Mouse (Mus musculus) small intestine, adult 2 months (tissue): Measurements from ENCODE around the gene Sowahb. TPM values are rescaled to one million over a fixed set of nuclear protein-coding genes. Genes with fewer than 3 reads are reported as not detected.
"Not testable (repeated sequence)": the region's sequence is repeated elsewhere in the genome, so short reads cannot be mapped to it uniquely, and the experiment has no call there.

Source experiments
- H3K27ac ChIP-seq: fragments of 200-500 bp; 2 replicates; pipeline ENCODE4 v1.5.1; 2012; ENCODE audit warnings: low read depth, low read length, control low read depth, inconsistent platforms; ENCODE audit not compliant: insufficient read depth
- H3K27me3 ChIP-seq: fragments of 200-500 bp; 2 replicates; pipeline ENCODE4 v1.6.1; 2012; ENCODE audit warnings: mild to moderate bottlenecking, moderate library complexity, low read length, inconsistent platforms; ENCODE audit not compliant: control insufficient read depth, insufficient read depth
- H3K36me3 ChIP-seq: fragments of 200-500 bp; 2 replicates; pipeline ENCODE4 v1.6.1; 2012; ENCODE audit warnings: mild to moderate bottlenecking, low read length, control low read depth, inconsistent platforms; ENCODE audit not compliant: control insufficient read depth, insufficient read depth
- H3K4me1 ChIP-seq: fragments of 200-500 bp; 2 replicates; pipeline ENCODE4 v1.6.1; 2012; ENCODE audit warnings: low read length, inconsistent platforms, mixed read lengths; ENCODE audit not compliant: control insufficient read depth, insufficient read depth, insufficient read length
- H3K4me3 ChIP-seq: fragments of 200-500 bp; 2 replicates; pipeline ENCODE4 v1.5.1; 2012; ENCODE audit warnings: low read depth, mild to moderate bottlenecking, control low read depth, inconsistent platforms, low read length, moderate library complexity
- CTCF ChIP-seq: fragments of 200-500 bp; IDR thresholded peaks from 2 replicates; pipeline ENCODE4 v1.5.1; 2012; ENCODE audit warnings: low read depth, mild to moderate bottlenecking, control low read depth, inconsistent platforms, low read length, moderate library complexity, mixed read lengths; ENCODE audit not compliant: insufficient replicate concordance, insufficient read length; ENCODE audit errors: extremely low read depth
- POLR2A ChIP-seq: fragments of 200-500 bp; IDR thresholded peaks from 2 replicates; pipeline ENCODE4 v1.6.1; 2012; ENCODE audit warnings: low read depth, mild to moderate bottlenecking, control low read depth, inconsistent platforms, low read length, moderate library complexity
- WGBS: fragments of 180-500 bp; shearing (Covaris S2); methylation state at CpG from one replicate; pipeline ENCODE4 v1.1.7; 2018; 5-methylcytosine and 5-hydroxymethylcytosine counted together
- polyA plus RNA-seq: library from polyadenylated mRNA; depleted of rRNA; stranded (reverse); fragments of >200 nt; gene quantifications from 2 replicates; pipeline ENCODE4 v1.2.3, GENCODE M21; 2012

Sowahb gene
- polyA plus RNA-seq, 1 experiment: 33.6 TPM

DNA sequence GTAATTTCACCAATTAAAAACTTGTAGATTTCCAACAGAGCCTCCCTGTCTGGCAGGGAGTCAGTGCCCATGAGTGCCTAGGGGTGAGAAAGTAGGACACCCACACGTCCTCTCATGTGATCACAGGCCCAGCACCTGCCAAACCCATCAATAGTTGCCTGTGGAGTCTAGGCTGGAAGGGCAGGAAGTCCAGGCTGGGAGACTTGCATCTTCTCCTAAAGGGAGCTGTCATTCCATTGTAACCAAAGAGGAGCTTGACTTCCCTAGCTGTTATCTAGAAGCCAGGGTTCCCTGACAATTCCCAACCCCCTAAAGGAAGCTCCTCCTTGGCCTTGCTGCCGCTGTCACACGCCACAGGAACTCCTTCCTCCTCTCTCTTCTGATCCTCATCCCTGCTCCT is 14.0 kb downstream of the Sowahb start:
- peak overlapping the region; percentile 30; the same call in 1 of the 2 replicates for H3K27ac ChIP-seq
- peaks cover 13% of the 10 kb centered on the region; the same call in 1 of the 2 replicates for H3K4me1 ChIP-seq
- 74% methylated on average over 3 of the region's 3 CpGs for WGBS
- no peaks in the 10 kb centered on the region for H3K27me3 ChIP-seq
- H3K4me3 ChIP-seq: no peak overlapping the region
- TF ChIP-seq CTCF: no peak
- TF ChIP-seq POLR2A: no peak
- H3K36me3 ChIP-seq: no peaks in the 10 kb centered on the region

DNA sequence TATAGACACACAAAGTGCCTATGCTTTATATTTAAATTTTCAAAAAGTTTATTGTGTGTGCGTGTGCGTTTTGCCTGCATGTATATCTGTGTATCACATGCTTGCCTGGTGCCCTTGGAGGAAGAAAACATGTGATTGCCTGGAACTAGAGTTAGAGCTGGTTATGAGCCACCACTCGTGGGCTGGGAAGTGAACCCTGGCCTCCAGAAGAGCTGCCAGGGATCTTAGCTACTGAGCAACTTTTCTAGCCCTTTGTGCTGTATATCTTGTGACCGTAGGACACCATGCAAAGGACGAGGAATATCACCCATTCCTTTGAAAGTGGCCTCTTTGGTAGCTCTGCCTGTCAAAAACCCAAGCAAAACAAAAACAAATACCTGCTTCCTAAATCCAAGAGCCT is 14.4 kb downstream of the Sowahb start:
- TF ChIP-seq CTCF: no peak
- no peak for TF ChIP-seq POLR2A
- Histone ChIP-seq H3K27ac (peak overlapping the region; percentile 30; the same call in 1 of the 2 replicates), H3K27me3 (no peaks in the 10 kb centered on the region), H3K4me1 (peaks cover 15% of the 10 kb centered on the region; the same call in 1 of the 2 replicates), H3K4me3 (no peak overlapping the region), H3K36me3 (no peaks in the 10 kb centered on the region)
- WGBS: 68% methylated on average over 5 of the region's 5 CpGs

DNA sequence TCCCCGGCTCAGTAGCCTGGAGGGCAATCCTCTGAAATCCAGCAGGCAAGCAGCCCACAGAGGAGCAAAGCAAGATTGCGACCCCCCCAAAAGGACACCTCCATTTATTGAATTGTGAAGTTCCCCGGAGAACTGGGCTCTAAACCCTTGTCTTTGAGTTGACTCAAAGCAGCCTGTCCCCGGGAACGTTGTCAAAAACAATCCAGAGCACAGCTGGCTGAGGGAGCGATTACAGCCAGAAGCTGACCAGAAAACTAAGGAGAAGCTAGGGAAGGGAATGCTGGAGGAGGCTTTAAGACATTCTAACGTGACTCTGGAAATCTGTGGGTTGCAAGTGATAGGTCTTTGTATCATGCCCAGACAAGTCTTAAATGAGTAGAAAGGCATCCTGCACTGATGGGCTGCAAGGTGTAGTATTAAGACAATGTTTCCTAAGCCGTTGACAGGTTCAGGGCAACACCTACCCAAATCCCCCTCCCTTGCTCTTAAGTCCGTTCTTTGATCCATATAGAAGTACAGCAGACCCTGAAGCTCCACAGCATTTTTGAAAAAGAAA is 17.6 kb downstream of the Sowahb start:
- Histone ChIP-seq H3K4me1 (peaks cover 24% of the 10 kb centered on the region), H3K27ac (peak overlapping the region; percentile 14; the same call in 1 of the 2 replicates), H3K4me3 (no peak overlapping the region), H3K27me3 (no peaks in the 10 kb centered on the region), H3K36me3 (no peaks in the 10 kb centered on the region)
- TF ChIP-seq CTCF: no peak
- TF ChIP-seq POLR2A: no peak
- WGBS: 49% methylated on average over 9 of the region's 9 CpGs

DNA sequence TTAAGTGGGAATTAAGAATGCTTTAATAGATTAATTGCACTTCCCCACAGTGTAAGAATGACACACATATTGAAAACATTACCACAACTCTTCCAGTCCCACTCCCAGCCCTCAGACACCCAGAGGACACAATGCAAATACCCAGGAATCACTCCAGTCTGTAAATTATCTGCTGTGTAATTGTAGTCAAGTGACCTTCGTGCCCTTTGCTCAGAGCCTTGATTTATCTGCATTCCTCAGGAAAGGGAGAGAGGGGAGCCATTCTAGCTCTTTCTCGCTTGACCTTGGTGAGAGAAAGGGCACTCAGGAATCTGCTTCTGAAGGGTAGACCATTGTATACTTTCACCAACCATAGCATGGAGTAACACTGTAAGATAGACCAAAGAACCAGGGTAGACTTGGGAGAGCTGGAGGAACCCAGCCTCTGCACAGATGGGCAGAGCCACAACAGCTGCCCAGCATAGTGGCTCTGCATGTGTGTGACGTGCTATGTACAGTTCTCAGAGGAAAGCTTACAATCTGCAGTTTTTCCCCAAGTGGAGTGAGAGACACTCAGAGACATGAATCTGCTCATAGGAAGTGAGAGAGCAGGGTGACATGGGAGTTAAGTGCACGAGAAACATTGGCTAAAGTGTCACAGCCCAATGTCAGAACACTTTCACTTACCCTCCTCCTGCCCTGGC is 18.2 kb downstream of the Sowahb start:
- no peak for TF ChIP-seq POLR2A
- no peak for TF ChIP-seq CTCF
- WGBS: 27% methylated on average over 4 of the region's 4 CpGs
- Histone ChIP-seq H3K27me3 (no peaks in the 10 kb centered on the region), H3K36me3 (no peaks in the 10 kb centered on the region), H3K4me3 (no peak overlapping the region), H3K27ac (peak overlapping the region; percentile 14; the same call in 1 of the 2 replicates), H3K4me1 (peaks cover 24% of the 10 kb centered on the region)

DNA sequence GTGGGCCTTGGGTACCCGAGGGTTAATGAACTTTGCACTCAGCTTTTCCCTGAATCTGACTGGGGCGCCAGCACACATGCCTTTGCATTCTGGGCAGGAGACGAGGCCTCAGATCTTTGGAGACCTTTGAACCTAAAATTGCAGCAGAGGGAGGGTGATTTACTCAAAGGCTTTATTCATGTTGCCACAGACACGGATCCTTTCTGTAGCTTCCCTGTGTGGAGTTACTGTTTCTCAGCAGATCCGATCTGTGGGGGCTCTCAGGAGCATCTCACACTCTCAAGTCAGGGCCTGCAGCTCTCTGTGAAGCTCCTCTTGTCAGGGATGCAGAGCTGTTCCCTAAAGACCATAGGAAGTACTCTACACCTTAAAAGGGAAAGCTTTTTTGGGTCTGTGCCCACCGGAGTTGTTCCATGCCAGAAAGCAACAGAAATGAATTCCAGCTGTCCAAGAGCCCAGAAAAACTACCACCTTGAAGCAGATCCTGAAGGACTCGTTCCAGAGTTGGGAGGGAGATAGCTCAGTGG is 20.0 kb downstream of the Sowahb start:
- H3K36me3 ChIP-seq: no peaks in the 10 kb centered on the region
- H3K4me1 ChIP-seq: peaks cover 34% of the 10 kb centered on the region
- WGBS: 11% methylated on average over 7 of the region's 7 CpGs
- TF ChIP-seq POLR2A: no peak
- no peak for TF ChIP-seq CTCF
- H3K4me3 ChIP-seq: no peak overlapping the region
- peak overlapping the region; percentile 82 for H3K27ac ChIP-seq
- no peaks in the 10 kb centered on the region for H3K27me3 ChIP-seq

DNA sequence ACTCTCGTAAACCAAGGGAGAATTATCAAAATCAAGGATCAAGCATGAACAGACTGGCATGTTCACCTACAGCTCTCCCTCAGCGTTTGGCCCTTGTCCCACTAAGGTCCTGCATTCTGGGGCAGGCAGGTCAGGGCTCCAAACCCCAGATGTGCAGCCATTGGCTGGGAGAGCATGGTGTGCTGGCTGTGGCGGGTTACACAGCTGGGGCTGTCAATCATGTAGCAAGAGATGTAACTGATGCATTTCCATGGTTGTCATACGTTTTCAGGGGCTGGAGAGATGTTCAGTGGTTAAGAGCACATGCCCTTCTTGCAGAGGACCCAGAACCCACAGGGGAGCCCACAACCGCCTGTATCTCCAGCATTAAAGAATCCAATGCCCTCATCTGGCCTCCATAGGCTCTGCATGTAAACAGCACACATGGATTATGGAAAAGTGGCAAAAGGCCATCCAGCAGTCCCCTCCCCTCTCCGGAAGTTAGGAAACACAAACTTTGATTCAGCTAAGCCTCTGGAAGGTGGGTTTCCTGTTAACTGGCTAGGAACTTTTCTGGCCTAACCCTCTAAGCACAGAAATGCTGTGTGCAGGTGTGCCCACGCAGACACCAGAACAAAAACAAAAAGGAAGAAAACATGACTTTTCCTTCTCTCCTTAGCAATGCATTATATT is 22.6 kb downstream of the Sowahb start:
- no peak for TF ChIP-seq POLR2A
- TF ChIP-seq CTCF: no peak
- H3K27me3 ChIP-seq: no peaks in the 10 kb centered on the region
- WGBS: 81% methylated on average over 7 of the region's 7 CpGs

DNA sequence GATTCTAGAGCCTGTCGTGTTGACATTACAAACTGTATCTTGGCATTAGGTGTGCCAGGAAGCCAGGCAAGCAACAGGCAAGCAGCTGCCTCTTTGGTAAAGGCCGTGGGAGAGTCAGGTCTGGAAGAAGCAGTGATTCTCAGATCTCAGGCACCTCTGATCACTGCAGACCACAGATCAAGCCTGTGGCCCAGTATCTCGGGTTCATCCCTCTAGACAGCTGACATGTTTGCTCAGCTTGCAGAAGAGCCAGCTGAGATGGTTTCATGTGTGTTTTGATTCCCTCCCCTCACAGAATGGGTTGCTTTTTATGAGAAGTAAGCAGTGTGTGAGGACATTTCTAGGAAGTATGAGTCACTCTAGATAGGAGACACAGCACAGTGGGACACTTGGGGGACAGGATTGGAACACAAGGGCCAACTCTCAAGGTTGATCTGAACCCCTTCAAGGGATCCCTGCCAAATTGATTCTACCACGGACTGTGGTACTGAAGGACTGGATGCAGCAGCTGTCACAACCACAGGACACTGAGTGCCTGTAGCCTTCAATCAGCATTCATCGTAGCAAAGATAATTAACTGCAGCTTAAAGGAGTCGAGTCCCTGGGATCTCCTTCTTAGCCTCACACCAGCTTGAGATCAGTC is 24.7 kb downstream of the Sowahb start:
- TF ChIP-seq CTCF (no peak), POLR2A (no peak)
- H3K27ac ChIP-seq: peak overlapping the region; percentile 32; the same call in 1 of the 2 replicates
- H3K4me3 ChIP-seq: no peak overlapping the region
- no peaks in the 10 kb centered on the region for H3K27me3 ChIP-seq
- 36% methylated on average over 6 of the region's 6 CpGs for WGBS
- H3K4me1 ChIP-seq: peaks cover 22% of the 10 kb centered on the region
- no peaks in the 10 kb centered on the region for H3K36me3 ChIP-seq

More for the DNA sequence above, 22.6 kb downstream of the Sowahb start:
- Histone ChIP-seq H3K36me3 (no peaks in the 10 kb centered on the region), H3K4me1 (peaks cover 34% of the 10 kb centered on the region), H3K27ac (no peak overlapping the region), H3K4me3 (no peak overlapping the region)

DNA sequence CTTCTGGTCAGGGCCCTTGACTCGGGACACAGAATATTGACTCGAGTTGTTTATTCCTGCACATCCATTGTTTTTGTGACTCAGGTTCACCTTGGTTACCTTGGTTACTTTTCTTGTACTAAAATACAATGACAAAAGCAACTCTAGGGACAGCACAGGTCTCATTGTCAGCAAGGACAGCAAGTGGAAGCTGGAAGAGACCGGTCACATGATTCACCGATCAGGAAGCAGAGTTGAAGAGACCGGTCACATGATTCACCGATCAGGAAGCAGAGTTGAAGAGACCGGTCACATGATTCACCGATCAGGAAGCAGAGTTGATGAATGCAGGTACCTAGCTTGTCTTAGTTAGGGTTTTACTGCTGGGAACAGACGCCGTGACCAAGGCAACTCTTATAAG is 25.6 kb downstream of the Sowahb start:
- Histone ChIP-seq H3K4me1 (peaks cover 14% of the 10 kb centered on the region; the same call in 1 of the 2 replicates), H3K27ac (0 out of 2 replicates have a peak overlapping the region, but pooled peaks have one; percentile 32)
- WGBS: 95% methylated on average over 10 of the region's 10 CpGs
- not testable (repeated sequence) for H3K4me3 ChIP-seq, H3K27me3 ChIP-seq, H3K36me3 ChIP-seq
